Mouse (Mus musculus) embryonic facial prominence, embryonic 11.5 days (tissue): ENCODE measurements at regions not wholly inside any gene's neighbourhood (a gene's known extent, or its start where the extent isn't known, plus 50 kb on each side); places are given as distances from the start of the nearest gene placed in this dataset.

Experiments
- ATAC-seq: fragments of 200-750 bp; cut with Nextera tagmentation; replicated peaks from 2 replicates; pipeline ENCODE4 v1.8.0; 2017; ENCODE audit warnings: low read depth; ENCODE audit not compliant: insufficient number of reproducible peaks, low FRiP score, low TSS enrichment
- DNase-seq: peaks from one replicate; pipeline ENCODE4 v3.0.0-alpha.2; 2015; ENCODE audit warnings: low spot score
- H3K27ac ChIP-seq: fragments of 300-500 bp; sonication (generic); replicated peaks from 2 replicates; pipeline ENCODE4 v1.5.1; 2014; ENCODE audit warnings: mild to moderate bottlenecking, low read depth, low read length, control low read depth
- H3K27me3 ChIP-seq: fragments of 300-500 bp; sonication (generic); 2 replicates; pipeline ENCODE4 v1.6.1; 2014; ENCODE audit warnings: mild to moderate bottlenecking, low read length, moderate library complexity, mixed read lengths; ENCODE audit not compliant: control insufficient read depth, insufficient read depth
- H3K36me3 ChIP-seq: fragments of 300-500 bp; sonication (generic); replicated peaks from 2 replicates; pipeline ENCODE4 v1.6.1; 2014; ENCODE audit warnings: low read depth, mild to moderate bottlenecking, low read length, moderate library complexity, mixed read lengths; ENCODE audit not compliant: control insufficient read depth, insufficient read depth
- H3K4me1 ChIP-seq: fragments of 300-500 bp; sonication (generic); 2 replicates; pipeline ENCODE4 v1.6.1; 2014; ENCODE audit warnings: low read length, mixed read lengths; ENCODE audit not compliant: control insufficient read depth, insufficient read depth
- H3K4me2 ChIP-seq: fragments of 300-500 bp; sonication (generic); 2 replicates; pipeline ENCODE4 v1.6.1; 2014; ENCODE audit warnings: low read depth, mild to moderate bottlenecking, control low read depth, low read length, moderate library complexity
- H3K4me3 ChIP-seq: fragments of 300-500 bp; sonication (generic); 2 replicates; pipeline ENCODE4 v1.5.1; 2014; ENCODE audit warnings: low read depth, low read length, control low read depth
- H3K9ac ChIP-seq: fragments of 300-500 bp; sonication (generic); replicated peaks from 2 replicates; pipeline ENCODE4 v1.6.1; 2014; ENCODE audit warnings: mild to moderate bottlenecking, control low read depth, low read length
- H3K9me3 ChIP-seq: fragments of 300-500 bp; sonication (generic); replicated peaks from 2 replicates; pipeline ENCODE4 v1.6.1; 2016; ENCODE audit warnings: mild to moderate bottlenecking, low read length, inconsistent platforms, mixed read lengths; ENCODE audit not compliant: control insufficient read depth
- WGBS: fragments of 180-500 bp; shearing (Covaris S2); extraction: QIAGEN DNeasy Blood & Tissue Kit; methylation state at CpG from one replicate; pipeline ENCODE4 v1.1.7; 2014; 5-methylcytosine and 5-hydroxymethylcytosine counted together

DNA sequence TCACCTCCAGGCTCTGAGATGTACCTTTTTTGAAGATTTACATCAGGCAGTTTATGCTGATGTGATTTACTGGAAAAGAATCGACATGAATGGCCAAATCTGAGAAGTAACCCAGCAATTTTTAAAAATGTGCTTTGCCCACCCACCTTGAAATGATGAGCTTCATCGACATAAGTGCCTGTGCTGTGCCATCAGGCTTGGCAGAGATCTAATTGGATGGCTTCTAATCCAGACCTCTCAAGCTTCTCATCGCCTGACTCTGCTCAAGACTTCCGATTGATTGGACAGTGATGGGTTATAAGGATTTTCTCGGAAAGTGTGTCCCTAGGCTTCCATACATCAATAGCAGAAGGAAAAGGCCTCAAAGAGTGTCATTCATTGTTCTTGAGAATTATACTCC is 621.9 kb upstream of the Klhl29 start:
- Histone ChIP-seq H3K27me3 (no peaks in the 10 kb centered on the region), H3K4me1 (no peaks in the 10 kb centered on the region), H3K36me3 (no peaks in the 10 kb centered on the region), H3K4me3 (no peak overlapping the region), H3K27ac (no peak overlapping the region), H3K4me2 (no peak overlapping the region), H3K9ac (no peak overlapping the region), H3K9me3 (no peaks in the 10 kb centered on the region)
- no peak for ATAC-seq
- WGBS = 87% methylated on average over 5 of the region's 5 CpGs
- DNase-seq = no peak

DNA sequence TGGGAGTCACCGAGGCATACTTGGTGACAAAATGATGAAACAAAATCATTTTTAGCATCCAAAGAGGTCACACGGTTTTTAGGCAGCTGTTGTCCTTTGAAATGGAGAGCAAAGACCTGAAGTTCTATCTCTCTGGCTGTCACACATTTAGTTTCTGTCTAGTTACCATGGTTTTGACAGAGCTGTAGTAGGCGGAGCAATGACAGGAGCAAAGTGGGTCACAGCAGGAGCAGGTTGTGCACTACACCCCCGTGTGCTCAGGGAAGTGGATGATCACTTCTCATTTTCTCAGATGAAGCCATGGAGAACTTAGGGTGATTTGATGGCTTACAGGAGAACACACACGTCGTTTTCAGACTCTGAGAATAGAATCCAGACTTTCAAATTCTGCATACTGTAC is 621.2 kb upstream of the Klhl29 start:
- Histone ChIP-seq H3K4me3 (no peak overlapping the region), H3K27me3 (no peaks in the 10 kb centered on the region), H3K36me3 (no peaks in the 10 kb centered on the region), H3K9ac (no peak overlapping the region), H3K27ac (no peak overlapping the region), H3K9me3 (no peaks in the 10 kb centered on the region), H3K4me1 (no peaks in the 10 kb centered on the region), H3K4me2 (no peak overlapping the region)
- WGBS = 77% methylated on average over 6 of the region's 6 CpGs
- ATAC-seq (no peak), DNase-seq (no peak)

- H3K27me3 ChIP-seq = no peaks in the 10 kb centered on the region
- no peak overlapping the region for H3K4me2 ChIP-seq
- DNase-seq (peak; percentile 30), ATAC-seq (no peak)
- H3K9ac ChIP-seq = no peak overlapping the region
- WGBS = 48% methylated on average over 13 of the region's 13 CpGs
- H3K27ac ChIP-seq = no peak overlapping the region
- H3K9me3 ChIP-seq = no peaks in the 10 kb centered on the region
- H3K36me3 ChIP-seq = no peaks in the 10 kb centered on the region
- H3K4me3 ChIP-seq = no peak overlapping the region
- H3K4me1 ChIP-seq = no peaks in the 10 kb centered on the region
Measured at GRCm38 (mm10) chr12:5983937-5984610, 608.6 kb upstream of the Klhl29 start.

GRCm38 (mm10) chr12:5982096-5982495 is 606.6 kb upstream of the Klhl29 start:
- no peak overlapping the region for H3K27ac ChIP-seq
- H3K36me3 ChIP-seq = no peaks in the 10 kb centered on the region
- no peak overlapping the region for H3K4me3 ChIP-seq
- no peak for DNase-seq
- no peak overlapping the region for H3K4me2 ChIP-seq
- H3K9me3 ChIP-seq = no peaks in the 10 kb centered on the region
- no peaks in the 10 kb centered on the region for H3K4me1 ChIP-seq
- no peaks in the 10 kb centered on the region for H3K27me3 ChIP-seq
- ATAC-seq = no peak
- no peak overlapping the region for H3K9ac ChIP-seq
- 50% methylated on average over 1 of the region's 1 CpGs for WGBS

DNA sequence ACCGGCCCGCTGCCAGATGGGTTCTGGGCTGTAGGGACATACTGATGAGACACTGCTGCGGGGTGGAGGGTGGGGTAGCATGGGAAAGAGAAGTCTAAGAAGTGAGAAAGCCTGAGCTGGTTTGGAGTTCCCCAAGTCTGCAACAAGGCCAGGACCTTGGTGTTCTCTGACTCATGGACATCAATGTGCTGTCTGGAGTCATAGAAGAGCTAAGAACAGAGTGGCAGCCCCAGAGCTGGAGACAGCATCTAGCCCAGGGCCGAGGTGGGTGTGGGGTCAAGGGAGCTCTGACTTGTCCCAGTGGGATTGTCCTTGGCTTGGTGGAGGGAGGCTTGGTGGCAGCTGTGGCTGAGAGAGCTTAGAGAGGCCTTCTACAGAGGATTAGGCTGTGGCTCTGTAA is 600.4 kb upstream of the Klhl29 start:
- 86% methylated on average over 4 of the region's 4 CpGs for WGBS
- no peaks in the 10 kb centered on the region for H3K36me3 ChIP-seq
- no peak overlapping the region for H3K4me2 ChIP-seq
- ATAC-seq (no peak), DNase-seq (no peak)
- no peak overlapping the region for H3K27ac ChIP-seq
- H3K4me1 ChIP-seq = no peaks in the 10 kb centered on the region
- H3K9ac ChIP-seq = no peak overlapping the region
- no peaks in the 10 kb centered on the region for H3K9me3 ChIP-seq
- no peaks in the 10 kb centered on the region for H3K27me3 ChIP-seq
- H3K4me3 ChIP-seq = no peak overlapping the region

DNA sequence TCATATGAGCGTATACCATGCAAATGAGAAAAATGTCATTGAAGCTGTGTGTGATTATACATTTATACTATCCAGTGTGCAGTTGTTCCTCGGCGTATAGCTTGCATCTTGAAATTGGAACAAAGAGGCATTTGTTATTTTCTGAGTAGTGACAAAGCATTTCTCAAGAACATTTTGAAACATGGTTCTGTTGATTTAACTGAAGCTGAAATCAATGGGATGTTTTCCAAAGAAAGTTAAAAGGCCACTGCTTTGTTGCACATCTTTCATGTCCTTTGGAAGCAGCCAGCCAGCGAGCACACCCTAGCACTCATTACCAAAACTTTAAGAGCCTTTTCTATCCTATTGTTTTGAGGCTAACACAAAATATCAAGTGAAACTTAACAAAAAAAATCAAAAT is 594.1 kb upstream of the Klhl29 start:
- H3K4me2 ChIP-seq = no peak overlapping the region
- H3K9ac ChIP-seq = no peak overlapping the region
- 78% methylated on average over 4 of the region's 4 CpGs for WGBS
- DNase-seq (no peak), ATAC-seq (no peak)
- H3K9me3 ChIP-seq = no peaks in the 10 kb centered on the region
- H3K4me1 ChIP-seq = no peaks in the 10 kb centered on the region
- H3K27ac ChIP-seq = no peak overlapping the region
- H3K36me3 ChIP-seq = no peaks in the 10 kb centered on the region
- H3K27me3 ChIP-seq = no peaks in the 10 kb centered on the region
- no peak overlapping the region for H3K4me3 ChIP-seq

DNA sequence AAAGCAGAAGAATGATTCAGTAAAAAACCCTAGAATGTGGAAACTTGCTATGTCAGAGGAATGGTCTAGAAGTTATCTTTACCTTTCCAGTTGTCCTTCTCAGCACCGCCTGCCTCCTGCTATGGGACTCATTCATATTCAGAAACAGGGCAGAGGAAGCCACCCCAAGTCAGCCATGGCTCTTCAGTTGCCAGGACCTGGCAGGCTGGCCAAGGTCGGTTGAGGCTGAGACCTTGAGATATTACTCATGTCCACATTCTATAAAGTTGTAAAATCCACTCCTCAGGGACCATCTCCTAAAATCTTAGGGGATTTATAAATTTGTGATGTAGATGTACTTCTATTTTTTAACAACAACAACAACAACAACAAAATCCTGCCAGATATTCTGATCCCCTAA is 580.7 kb upstream of the Klhl29 start:
- ATAC-seq = no peak

DNA sequence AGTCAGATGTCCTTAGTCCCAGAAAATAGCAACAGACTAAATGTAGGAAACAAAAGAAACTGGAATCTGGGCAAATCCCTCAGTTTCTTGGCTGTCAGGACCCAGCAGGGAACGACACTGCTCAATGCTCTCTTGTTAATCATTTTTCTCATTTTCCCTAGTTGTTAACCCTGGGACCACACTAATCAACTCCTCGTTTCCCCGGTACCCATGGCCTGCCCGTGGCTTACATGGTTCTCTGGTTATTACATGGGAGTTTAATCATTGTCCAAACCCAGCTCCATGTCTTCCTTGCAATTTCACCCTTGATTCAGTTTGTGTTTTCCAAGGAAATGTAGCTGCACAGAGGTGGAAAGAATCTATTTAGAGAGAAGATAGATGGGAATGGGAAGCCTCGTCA is 580.1 kb upstream of the Klhl29 start:
- WGBS = 72% methylated on average over 5 of the region's 5 CpGs
- no peaks in the 10 kb centered on the region for H3K4me1 ChIP-seq
- H3K4me3 ChIP-seq = no peak overlapping the region
- no peaks in the 10 kb centered on the region for H3K27me3 ChIP-seq
- H3K27ac ChIP-seq = no peak overlapping the region
- no peaks in the 10 kb centered on the region for H3K36me3 ChIP-seq
- no peaks in the 10 kb centered on the region for H3K9me3 ChIP-seq
- no peak for DNase-seq
- ATAC-seq = no peak
- no peak overlapping the region for H3K4me2 ChIP-seq
- no peak overlapping the region for H3K9ac ChIP-seq

More for the DNA sequence above, 580.7 kb upstream of the Klhl29 start:
- no peak overlapping the region for H3K4me2 ChIP-seq
- H3K4me3 ChIP-seq = no peak overlapping the region
- no peaks in the 10 kb centered on the region for H3K4me1 ChIP-seq
- no peak for DNase-seq
- no peak overlapping the region for H3K9ac ChIP-seq
- H3K9me3 ChIP-seq = no peaks in the 10 kb centered on the region
- no peaks in the 10 kb centered on the region for H3K27me3 ChIP-seq
- no peaks in the 10 kb centered on the region for H3K36me3 ChIP-seq
- no peak overlapping the region for H3K27ac ChIP-seq
- 85% methylated on average over 2 of the region's 2 CpGs for whole genome bisulfite sequencing
